Mouse (Mus musculus) hindbrain, embryonic 14.5 days (tissue): Measurements from ENCODE around the gene Dolpp1. TPM values are rescaled to one million over a fixed set of nuclear protein-coding genes. Genes with fewer than 3 reads are reported as not detected.

Experiments
- ATAC-seq: fragments of 200-750 bp; cut with Nextera tagmentation; 2 replicates; pipeline ENCODE4 v1.8.0; 2017; ENCODE audit warnings: moderate number of reproducible peaks, mild to moderate bottlenecking, moderate TSS enrichment, moderate library complexity; ENCODE audit not compliant: low FRiP score
- DNase-seq: peaks from one replicate; pipeline ENCODE4 v3.0.0-alpha.2; 2015; ENCODE audit warnings: low spot score
- H3K27ac ChIP-seq: fragments of 300-500 bp; sonication (generic); 2 replicates; pipeline ENCODE4 v1.5.1; 2014; ENCODE audit warnings: mild to moderate bottlenecking, moderate library complexity
- H3K27me3 ChIP-seq: fragments of 300-500 bp; sonication (generic); 2 replicates; pipeline ENCODE4 v1.6.1; 2014; ENCODE audit warnings: mild to moderate bottlenecking, low read length, mixed read lengths; ENCODE audit not compliant: control insufficient read depth, insufficient read depth
- H3K36me3 ChIP-seq: fragments of 300-500 bp; sonication (generic); replicated peaks from 2 replicates; pipeline ENCODE4 v1.6.1; 2014; ENCODE audit not compliant: control insufficient read depth, insufficient read depth
- H3K4me1 ChIP-seq: fragments of 300-500 bp; sonication (generic); replicated peaks from 2 replicates; pipeline ENCODE4 v1.6.1; 2014; ENCODE audit warnings: antibody characterized with exemption, low read length, mixed read lengths; ENCODE audit not compliant: control insufficient read depth, insufficient read depth
- H3K4me2 ChIP-seq: fragments of 300-500 bp; sonication (generic); replicated peaks from 2 replicates; pipeline ENCODE4 v1.6.1; 2014; ENCODE audit warnings: mild to moderate bottlenecking, moderate library complexity
- H3K4me3 ChIP-seq: fragments of 300-500 bp; sonication (generic); replicated peaks from 2 replicates; pipeline ENCODE4 v1.5.1; 2014; ENCODE audit warnings: mild to moderate bottlenecking, low read length
- H3K9ac ChIP-seq: fragments of 300-500 bp; sonication (generic); 2 replicates; pipeline ENCODE4 v1.6.1; 2014
- H3K9me3 ChIP-seq: fragments of 300-500 bp; sonication (generic); 2 replicates; pipeline ENCODE4 v1.6.1; 2016; ENCODE audit warnings: low read length; ENCODE audit not compliant: control insufficient read depth
- WGBS: fragments of 180-500 bp; shearing (Covaris S2); extraction: QIAGEN DNeasy Blood & Tissue Kit; methylation state at CpG from one replicate; pipeline ENCODE4 v1.1.7; 2014; 5-methylcytosine and 5-hydroxymethylcytosine counted together
- polyA plus RNA-seq: library from polyadenylated mRNA; unstranded; fragments of >200 nt; fragmentation: Nextera tagmentation; extraction: Ambion mirVana; gene quantifications from 2 replicates; pipeline ENCODE4 v1.2.1, GENCODE M21; 2014

Dolpp1 gene
- 51.6 and 54.2 TPM in 2 replicates for polyA plus RNA-seq

- Histone ChIP-seq H3K4me2 (peak within 1 kb of the TSS; percentile 76), H3K27ac (peak within 1 kb of the TSS; percentile 92), H3K9me3 (no peaks in the 10 kb centered on the region), H3K4me3 (peak within 1 kb of the TSS; percentile 83), H3K4me1 (peaks cover 12% of the 10 kb centered on the region), H3K36me3 (peaks cover 26% of the 10 kb centered on the region), H3K27me3 (no peaks in the 10 kb centered on the region), H3K9ac (peak within 1 kb of the TSS; percentile 84)
- under 1% methylated on average over 40 of the region's 40 CpGs for WGBS
- ATAC-seq: peak; percentile 99
- peak; percentile 96 for DNase-seq
Measured at GRCm38 (mm10) chr2:30392114-30392576, at the start of gene Dolpp1. Gene Dolpp1, plus strand, starts transcription at chr2:30392254.

GRCm38 (mm10) chr2:30342544-30342943 is 49.5 kb upstream of the Dolpp1 start:
- Histone ChIP-seq H3K4me2 (no peak overlapping the region), H3K9me3 (no peaks in the 10 kb centered on the region), H3K36me3 (peaks cover 100% of the 10 kb centered on the region), H3K27ac (no peak overlapping the region), H3K9ac (no peak overlapping the region), H3K27me3 (no peaks in the 10 kb centered on the region), H3K4me1 (no peaks in the 10 kb centered on the region), H3K4me3 (no peak overlapping the region)
- DNase-seq (no peak), ATAC-seq (no peak)
- 96% methylated on average over 7 of the region's 7 CpGs for WGBS

- Histone ChIP-seq H3K4me1 (no peaks in the 10 kb centered on the region), H3K27me3 (no peaks in the 10 kb centered on the region), H3K4me2 (no peak overlapping the region), H3K4me3 (no peak overlapping the region), H3K9me3 (no peaks in the 10 kb centered on the region), H3K27ac (no peak overlapping the region), H3K36me3 (peaks cover 100% of the 10 kb centered on the region), H3K9ac (no peak overlapping the region)
- 72% methylated on average over 14 of the region's 14 CpGs for WGBS
- ATAC-seq (no peak), DNase-seq (no peak)
Measured at GRCm38 (mm10) chr2:30343601-30344137, 48.4 kb upstream of the Dolpp1 start.

- Histone ChIP-seq H3K9me3 (no peaks in the 10 kb centered on the region), H3K27ac (no peak overlapping the region), H3K27me3 (no peaks in the 10 kb centered on the region), H3K9ac (no peak overlapping the region), H3K36me3 (peaks cover 98% of the 10 kb centered on the region), H3K4me2 (no peak overlapping the region), H3K4me3 (no peak overlapping the region), H3K4me1 (no peaks in the 10 kb centered on the region)
- no peak for DNase-seq
- WGBS: 94% methylated on average over 7 of the region's 7 CpGs
- ATAC-seq: no peak
Measured at GRCm38 (mm10) chr2:30345971-30346676, 45.9 kb upstream of the Dolpp1 start.

GRCm38 (mm10) chr2:30349196-30349595 is 42.9 kb upstream of the Dolpp1 start:
- no peak overlapping the region for H3K27ac ChIP-seq
- H3K9ac ChIP-seq: no peak overlapping the region
- no peaks in the 10 kb centered on the region for H3K27me3 ChIP-seq
- DNase-seq (no peak), ATAC-seq (no peak)
- no peaks in the 10 kb centered on the region for H3K9me3 ChIP-seq
- H3K4me3 ChIP-seq: no peak overlapping the region
- no peaks in the 10 kb centered on the region for H3K4me1 ChIP-seq
- WGBS: 91% methylated on average over 6 of the region's 6 CpGs
- H3K4me2 ChIP-seq: no peak overlapping the region
- H3K36me3 ChIP-seq: peaks cover 88% of the 10 kb centered on the region

- H3K27ac ChIP-seq: no peak overlapping the region
- H3K27me3 ChIP-seq: no peaks in the 10 kb centered on the region
- DNase-seq (no peak), ATAC-seq (no peak)
- H3K9ac ChIP-seq: no peak overlapping the region
- no peak overlapping the region for H3K4me3 ChIP-seq
- H3K9me3 ChIP-seq: no peaks in the 10 kb centered on the region
- no peak overlapping the region for H3K4me2 ChIP-seq
- peaks cover 72% of the 10 kb centered on the region for H3K36me3 ChIP-seq
- peaks cover 2% of the 10 kb centered on the region; the same call in 1 of the 2 replicates for H3K4me1 ChIP-seq
- WGBS: 89% methylated on average over 2 of the region's 2 CpGs
Measured at GRCm38 (mm10) chr2:30351149-30351548, 40.9 kb upstream of the Dolpp1 start.

GRCm38 (mm10) chr2:30355861-30356260 is 36.2 kb upstream of the Dolpp1 start:
- H3K27ac ChIP-seq: no peak overlapping the region
- peaks cover 25% of the 10 kb centered on the region for H3K36me3 ChIP-seq
- peaks cover 19% of the 10 kb centered on the region for H3K4me1 ChIP-seq
- DNase-seq: no peak
- H3K9me3 ChIP-seq: no peaks in the 10 kb centered on the region
- no peak overlapping the region for H3K4me2 ChIP-seq
- no peak overlapping the region for H3K4me3 ChIP-seq
- WGBS: 56% methylated on average over 4 of the region's 4 CpGs
- 0 out of 2 replicates have a peak overlapping the region, but pooled peaks have one; percentile 6 for H3K9ac ChIP-seq
- no peak for ATAC-seq
- no peaks in the 10 kb centered on the region for H3K27me3 ChIP-seq

GRCm38 (mm10) chr2:30356266-30356665 is 35.8 kb upstream of the Dolpp1 start:
- Histone ChIP-seq H3K27ac (no peak overlapping the region), H3K27me3 (no peaks in the 10 kb centered on the region), H3K4me1 (peaks cover 19% of the 10 kb centered on the region), H3K36me3 (peaks cover 24% of the 10 kb centered on the region), H3K9me3 (no peaks in the 10 kb centered on the region), H3K4me2 (no peak overlapping the region), H3K9ac (no peak overlapping the region), H3K4me3 (no peak overlapping the region)
- 62% methylated on average over 4 of the region's 4 CpGs for WGBS
- DNase-seq: no peak
- no peak for ATAC-seq

GRCm38 (mm10) chr2:30356906-30357305 is 35.1 kb upstream of the Dolpp1 start:
- no peak overlapping the region for H3K27ac ChIP-seq
- no peak overlapping the region for H3K9ac ChIP-seq
- H3K27me3 ChIP-seq: no peaks in the 10 kb centered on the region
- ATAC-seq (no peak), DNase-seq (no peak)
- no peak overlapping the region for H3K4me2 ChIP-seq
- WGBS: 72% methylated on average over 9 of the region's 9 CpGs
- H3K36me3 ChIP-seq: peaks cover 24% of the 10 kb centered on the region
- no peaks in the 10 kb centered on the region for H3K9me3 ChIP-seq
- H3K4me3 ChIP-seq: no peak overlapping the region
- H3K4me1 ChIP-seq: peaks cover 19% of the 10 kb centered on the region
